Mouse (Mus musculus): ENCODE measurements around the gene Abca9.

DNA sequence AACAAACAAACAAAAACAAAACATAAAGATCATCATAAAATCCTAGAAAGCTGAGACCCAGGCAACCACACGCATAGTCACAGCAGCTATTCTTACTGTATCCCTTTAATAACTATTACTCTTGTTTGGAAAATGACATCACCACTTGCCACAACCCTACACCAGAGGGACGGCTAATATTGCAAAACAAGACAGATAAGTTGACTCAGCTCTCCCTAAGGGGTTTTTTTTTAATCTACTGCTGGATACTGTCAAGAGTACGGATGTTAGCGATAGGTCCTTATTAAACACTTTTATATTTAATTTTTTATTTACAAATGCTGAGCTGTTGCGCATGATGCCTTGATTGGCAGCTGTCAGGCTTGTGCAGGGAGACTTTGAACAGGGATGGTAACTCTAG lies 37.2 kb downstream of the Abca9 start:
- TF ChIP-seq POLR2A (IDR thresholded peaks at IDR 0.05; ENCODE audit: low read depth, low read length) (no peak), CTCF (IDR thresholded peaks at IDR 0.05; ENCODE audit: extremely low read depth, insufficient read length, insufficient replicate concordance, low read depth, low read length) (no peak)

All from small intestine, adult 2 months (tissue).